Mouse (Mus musculus) liver, embryonic 14.5 days (tissue): ENCODE measurements around the gene 4632433K11Rik.

Source experiments
- CTCF ChIP-seq: IDR thresholded peaks from 2 replicates; pipeline ENCODE4 v1.5.1; 2016; ENCODE audit warnings: antibody characterized with exemption, low read depth, control low read depth
- EP300 ChIP-seq: IDR thresholded peaks from 2 replicates; pipeline ENCODE4 v1.6.1; 2016; ENCODE audit warnings: antibody characterized with exemption, low read depth

DNA sequence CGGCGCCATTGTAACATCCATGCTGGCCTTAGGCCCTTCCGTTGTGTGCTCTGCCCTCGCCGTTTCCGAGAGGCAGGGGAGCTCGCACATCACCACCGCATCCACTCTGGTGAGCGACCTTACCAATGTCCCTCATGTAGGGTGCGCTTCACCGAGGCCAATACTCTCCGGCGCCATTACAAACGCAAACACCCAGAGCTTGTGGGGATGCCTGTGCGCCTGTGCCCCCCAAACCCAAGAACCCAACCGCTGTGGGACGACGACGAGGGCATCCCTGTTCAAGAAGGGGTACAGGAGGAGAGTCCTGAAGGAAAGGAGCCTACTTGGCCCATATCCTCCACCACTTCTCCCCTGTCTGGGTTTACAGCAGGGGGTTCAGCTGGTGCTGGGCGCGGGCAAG is 16.0 kb upstream of the 4632433K11Rik start:
- TF ChIP-seq CTCF (no peak), EP300 (no peak)
